Mouse (Mus musculus) c-Kit-positive CD71-positive TER-119-negative erythroid progenitor cells, embryonic 14.5 days (primary cell): ENCODE measurements at regions not wholly inside any gene's neighbourhood (a gene's known extent, or its start where the extent isn't known, plus 50 kb on each side); places are given as distances from the start of the nearest gene placed in this dataset.
A peak's percentile ranks its signal among the peaks of the same experiment; 100 is the strongest.

Experiments
- DNase-seq: peaks from one replicate; pipeline ENCODE4 v3.0.0-alpha.2; 2013; ENCODE audit warnings: low read depth

DNA sequence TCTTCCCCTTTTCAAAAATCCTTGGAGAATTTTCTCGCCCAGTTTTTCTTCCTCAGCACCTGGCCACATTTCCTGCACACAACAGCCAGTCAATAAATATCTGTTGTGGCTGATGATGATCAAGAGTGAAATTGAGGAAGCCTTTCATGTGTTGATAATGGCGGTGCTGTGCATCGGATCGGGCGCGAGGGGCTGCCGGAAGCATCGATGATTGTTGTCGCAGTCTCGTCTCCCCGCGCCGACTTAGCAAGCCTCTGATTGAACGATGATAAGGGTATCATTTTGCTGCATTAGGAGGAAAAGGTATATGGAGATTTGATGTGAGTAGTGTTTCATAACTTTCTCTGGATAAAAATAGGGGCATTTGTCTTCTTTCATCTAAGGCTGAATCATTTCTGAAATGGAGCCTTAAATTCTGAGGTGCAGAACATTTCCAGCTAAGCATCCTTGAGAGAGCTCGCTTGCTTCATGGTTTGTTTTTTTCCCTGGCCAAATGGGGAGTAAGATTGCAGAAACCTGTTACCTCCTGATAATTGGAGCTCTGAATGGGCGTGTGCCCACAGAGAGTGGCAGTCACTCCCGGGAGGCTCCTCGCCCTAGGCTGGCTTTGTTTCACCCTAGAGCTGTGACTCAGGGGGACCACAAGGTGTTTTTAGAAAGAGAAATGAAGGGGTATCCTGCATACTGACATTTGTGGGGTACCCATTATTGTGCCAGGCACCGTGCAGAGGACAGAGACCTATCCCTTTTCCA is 94.8 kb upstream of the Podxl start:
- peak; percentile 83 for DNase-seq

DNA sequence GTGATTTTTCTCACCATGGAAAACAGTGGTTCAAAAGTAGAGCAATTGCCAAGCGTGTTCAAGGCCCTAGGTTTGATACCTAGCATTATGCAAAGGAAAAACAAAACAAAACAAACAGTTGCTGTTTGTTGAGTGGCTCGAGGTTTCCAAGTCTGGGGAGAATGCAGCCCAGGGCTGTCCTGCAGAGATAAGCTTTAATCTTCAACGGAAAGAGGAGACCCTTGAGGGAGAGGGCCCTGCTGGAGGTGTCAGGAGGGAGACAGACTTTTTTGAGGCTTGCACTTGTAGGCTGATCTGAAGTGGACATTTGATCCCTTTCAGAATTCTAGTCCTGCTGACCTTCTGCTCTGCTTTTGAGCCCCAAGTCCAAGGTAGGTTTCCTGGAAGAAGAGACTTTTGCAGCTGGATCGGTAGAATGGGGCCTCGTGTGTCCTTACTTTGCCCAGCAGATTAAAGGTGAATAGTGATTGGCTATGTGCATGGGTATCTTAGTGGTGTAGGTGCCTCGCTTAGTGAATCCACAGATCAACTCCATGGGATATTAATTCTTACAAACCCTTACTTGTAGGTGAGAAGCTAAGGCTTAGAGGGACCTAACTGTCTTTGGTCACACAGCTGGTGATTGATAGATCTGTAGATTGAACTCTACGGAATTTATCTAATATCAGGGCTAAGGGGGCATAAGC is 87.2 kb upstream of the Podxl start:
- DNase-seq, result peak; percentile 58

DNA sequence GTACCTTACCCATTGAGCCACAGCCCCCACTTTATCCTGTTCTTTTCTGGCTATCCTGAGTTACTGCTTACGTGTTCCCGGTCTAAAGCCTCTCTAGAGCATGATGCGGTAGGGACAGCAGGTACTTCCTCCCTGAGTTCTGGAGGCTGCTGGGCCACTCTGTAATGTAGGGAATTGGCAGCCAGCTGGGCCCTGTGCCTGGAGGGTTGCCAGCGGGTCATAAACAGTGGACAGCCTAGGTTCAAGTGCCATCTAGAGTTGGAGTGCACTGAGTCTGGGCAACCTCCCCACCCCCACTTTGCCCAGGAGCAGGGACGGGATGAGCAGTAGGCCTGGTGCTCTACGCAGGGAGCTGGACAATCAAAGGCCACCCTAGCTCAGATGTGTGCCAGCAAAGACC is 81.5 kb upstream of the Podxl start:
- DNase-seq, result no peak

DNA sequence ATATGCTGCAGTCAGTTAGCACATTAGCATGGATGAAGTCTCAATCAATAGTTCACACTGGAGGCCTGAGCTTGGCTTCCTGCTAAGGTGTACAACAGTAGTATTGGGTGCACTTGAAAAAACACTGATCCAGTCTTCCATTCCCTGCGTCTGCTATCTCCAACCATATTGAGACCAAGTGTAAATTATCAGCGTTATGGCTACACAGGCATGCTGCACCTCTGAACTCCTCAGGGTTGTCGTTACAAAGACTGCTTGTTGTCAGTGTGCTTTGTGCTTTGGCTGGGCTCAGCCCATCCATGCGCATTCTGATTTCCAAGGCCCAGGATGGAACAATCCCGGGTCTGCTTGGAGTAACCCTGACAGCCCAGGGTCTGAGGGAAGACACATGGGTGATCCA is 80.7 kb upstream of the Podxl start:
- DNase-seq, result no peak

DNA sequence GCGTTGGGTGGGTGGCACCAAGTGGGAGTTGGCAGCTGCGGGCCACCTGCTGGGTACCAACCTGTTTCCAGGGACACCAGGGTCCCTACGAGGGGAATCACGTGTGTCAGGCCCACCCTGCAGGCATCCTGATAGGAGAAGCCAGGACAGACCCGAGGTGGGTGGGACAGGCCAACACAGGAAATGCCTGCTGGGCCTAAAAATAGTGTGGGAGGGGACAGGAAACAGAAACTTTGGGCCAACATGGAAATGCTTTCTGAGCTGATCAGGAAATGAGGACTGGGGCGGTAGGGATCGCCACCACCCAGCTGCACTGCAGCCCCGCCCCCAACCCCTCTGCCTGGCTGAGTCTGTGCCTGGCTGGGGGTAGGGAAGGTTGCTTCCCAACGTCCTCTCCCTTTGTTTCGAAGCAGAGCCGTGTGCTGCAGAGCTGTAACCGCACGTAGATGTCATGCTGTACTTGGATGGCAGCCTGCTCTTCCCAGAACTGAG is 78.7 kb upstream of the Podxl start:
- no peak for DNase-seq

DNA sequence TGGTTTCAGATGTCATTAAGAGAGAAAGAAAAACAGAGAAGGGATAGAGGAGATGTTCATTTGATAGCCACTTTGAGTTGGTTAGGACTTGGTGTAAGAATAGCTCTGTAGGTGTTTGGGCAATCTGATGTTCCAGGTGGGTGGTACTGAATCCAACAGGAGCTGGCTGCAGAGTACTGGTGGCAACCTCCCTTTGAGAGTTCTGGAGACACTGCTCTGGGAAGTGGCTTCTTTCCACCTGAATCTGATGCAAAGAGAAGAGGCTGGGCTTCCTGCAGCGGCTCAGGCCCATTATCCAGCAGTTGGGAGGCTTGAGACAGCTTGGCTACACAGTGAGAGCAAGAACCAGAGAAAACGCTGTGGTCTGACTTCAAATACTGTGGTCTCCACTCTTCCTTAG is 77.0 kb upstream of the Podxl start:
- DNase-seq, result no peak

DNA sequence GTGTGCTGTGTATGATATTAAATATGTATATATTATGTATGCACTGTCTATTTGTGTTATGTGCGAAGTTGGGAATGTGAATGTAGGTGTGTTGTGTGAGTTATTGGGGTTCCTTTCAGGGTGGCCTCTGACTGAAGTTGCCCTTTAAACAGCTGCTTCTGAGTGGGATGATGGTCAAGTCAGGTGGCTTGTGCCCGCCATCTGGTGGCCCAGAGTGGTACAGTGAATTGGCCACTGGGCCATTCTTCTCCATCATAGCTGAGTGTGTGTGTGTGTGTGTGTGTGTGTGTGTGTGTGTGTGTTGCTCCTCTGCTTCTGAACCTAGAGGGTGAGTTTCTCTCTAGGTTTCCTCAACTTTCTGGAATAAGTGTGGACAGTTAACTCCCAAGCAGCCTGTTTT is 75.7 kb upstream of the Podxl start:
- no peak for DNase-seq

DNA sequence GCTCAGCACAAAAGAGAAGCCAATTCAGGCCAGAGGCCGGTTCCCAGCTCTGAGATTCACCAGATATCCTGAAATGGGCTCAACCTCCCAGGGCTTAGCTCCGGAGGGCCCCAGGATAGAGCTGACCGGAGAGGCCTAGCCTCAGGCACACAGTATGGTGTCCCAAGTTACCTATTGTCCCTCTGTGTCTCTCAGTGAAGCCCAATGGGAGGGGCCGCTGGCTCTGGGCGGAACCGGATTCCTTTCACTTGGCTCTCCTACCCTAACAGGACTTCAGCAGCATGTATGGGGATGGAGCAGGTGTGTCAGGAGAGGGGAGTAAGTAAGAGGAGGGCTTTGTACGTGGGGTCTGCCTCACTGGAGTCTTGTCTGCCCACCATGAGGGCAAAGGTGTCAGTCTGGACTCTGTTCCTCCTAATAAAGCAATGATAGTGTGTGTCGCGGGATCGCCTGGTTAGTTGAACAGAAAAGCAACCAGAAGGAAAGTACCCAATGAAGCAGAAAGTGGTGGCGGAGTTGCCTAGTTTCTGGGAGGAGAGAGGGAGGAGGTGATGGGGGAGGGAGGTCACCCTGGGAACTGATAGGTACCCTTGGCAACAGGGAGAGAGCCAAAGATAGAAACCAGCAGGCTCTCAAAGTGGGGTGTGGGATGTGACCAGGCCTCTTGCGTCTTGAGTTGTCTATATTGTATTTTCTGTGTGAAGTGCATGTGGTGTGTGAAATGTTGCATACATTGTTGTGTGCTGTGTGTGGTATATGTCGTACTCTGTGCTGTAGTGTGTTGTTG is 74.8 kb upstream of the Podxl start:
- DNase-seq, result no peak

DNA sequence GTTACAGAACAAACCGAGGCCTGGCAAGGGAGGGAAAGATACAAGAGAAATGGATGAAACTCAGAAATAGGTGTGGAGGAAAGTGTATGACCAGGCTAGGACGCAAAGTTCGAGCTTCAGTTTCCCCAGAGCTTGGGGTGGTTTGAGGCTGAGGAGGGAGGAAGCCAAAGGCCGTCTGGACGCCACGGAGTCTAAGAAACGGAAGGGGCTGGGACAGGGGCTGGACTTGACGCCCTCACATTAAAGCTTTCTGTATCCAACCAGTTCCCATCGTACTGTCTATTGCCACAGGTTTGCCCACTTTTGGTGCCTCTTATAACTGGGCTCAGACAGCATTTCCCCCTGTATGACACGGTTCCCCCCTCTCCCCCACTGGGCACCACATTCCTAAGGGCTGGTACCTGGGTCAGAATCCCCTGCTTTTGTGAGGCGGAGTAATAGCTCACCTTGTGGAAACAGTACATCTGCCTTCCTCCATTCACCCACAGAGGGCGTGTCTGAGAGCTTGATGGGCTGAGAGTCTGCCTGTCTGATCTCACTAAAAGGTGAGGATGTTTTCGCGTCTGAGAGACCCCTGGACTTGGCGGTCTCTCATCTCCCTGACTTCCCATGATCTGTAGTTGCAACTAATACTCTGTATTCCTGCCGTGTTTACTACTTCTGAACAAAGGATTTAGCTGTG is 73.7 kb upstream of the Podxl start:
- DNase-seq, result no peak

DNA sequence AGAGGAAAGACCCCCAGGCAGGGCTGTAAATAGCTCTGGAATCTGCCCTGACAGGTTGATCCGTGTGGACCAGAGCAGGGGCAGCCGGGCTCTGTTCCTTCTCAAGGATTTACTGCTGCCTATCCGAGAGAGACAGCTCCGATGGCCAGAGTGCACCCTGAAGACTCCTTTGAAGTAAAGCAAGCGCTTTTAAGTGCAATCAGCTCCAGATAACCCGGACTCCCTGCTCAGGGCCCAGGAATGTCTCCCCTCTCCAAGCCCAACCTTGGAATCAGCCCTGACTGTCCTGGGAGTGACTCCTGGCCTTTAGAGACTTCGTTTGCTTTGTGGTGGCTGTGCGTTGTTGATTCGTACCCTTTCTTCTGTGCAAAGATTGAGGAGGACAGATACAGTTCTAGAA is 73.2 kb upstream of the Podxl start:
- DNase-seq, result no peak

DNA sequence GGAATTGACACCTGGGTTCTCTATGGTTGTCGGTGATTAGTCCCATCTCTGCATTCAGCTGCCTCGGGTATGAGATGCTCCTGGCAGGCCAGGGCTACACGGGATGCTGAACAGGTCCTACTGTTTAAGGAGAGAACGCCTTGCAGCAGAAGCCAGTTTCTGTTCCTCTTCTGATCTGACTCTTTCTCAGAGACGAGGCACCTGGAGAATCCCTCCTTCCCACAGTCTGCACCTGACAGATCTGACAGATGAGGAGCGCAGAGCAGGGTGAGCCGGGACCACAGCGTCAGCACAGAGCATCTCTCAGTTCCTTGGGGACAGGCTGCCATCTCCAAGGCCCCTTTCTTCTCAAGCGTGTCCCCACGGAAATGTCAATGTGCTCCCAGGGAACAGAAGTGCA is 68.7 kb upstream of the Podxl start:
- DNase-seq, result no peak

DNA sequence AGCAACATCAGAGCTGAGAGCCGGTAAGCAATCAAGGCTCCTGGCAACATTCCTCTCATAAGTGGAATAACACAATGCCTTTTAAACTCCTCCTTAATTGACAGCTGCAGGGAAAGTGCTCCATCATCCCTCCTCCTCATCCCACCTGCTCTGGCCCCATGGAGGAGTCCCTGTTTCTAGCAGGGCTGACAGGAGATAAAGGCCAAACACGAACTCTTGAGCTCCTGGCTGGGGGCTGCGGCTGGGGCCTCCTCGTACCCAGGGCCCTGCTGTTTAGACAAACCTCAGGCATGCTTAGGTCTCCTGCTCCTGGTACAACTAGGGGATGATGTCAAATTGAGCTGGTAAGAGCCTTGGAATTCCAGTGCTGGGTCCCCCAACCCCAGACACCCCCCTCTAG is 66.2 kb upstream of the Podxl start:
- no peak for DNase-seq

DNA sequence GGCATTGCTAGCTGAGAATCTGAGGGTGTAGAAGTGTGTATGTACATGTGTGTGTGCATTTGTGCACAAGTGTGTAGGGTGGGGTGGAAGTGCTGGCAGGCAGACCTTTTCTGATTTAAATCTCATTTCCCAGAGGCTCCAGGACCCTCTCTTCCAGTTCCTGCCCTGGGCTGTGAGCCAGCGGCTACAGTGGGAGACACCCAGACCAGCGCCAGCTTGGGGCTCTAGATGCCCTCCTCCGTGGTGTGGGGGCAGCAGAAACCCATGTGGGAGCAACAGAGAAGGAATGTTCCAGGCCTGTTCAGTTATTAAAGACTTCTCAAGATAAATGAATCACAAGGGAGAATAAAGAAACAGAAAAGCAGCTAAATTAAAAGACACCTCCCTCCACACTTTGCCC is 64.1 kb upstream of the Podxl start:
- DNase-seq, result no peak

DNA sequence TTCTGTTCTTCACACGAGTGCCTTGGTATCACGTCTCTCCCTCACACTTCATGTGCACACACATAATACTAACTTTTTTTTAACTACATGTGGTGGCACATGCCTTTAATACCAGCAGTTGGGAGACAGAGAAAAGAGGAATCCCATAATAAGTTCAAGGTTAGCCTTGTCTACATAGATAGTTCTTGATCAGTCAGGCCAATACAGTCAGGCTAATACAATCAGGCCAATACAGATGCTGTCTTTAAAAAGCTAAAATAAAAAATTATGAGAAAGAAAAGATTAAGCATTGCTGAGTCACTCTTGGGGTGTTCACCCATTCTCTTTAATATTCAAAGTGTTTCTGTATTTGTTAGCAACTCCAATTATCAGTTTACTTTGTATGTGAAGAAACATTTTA is 61.3 kb upstream of the Podxl start:
- DNase-seq, result no peak

DNA sequence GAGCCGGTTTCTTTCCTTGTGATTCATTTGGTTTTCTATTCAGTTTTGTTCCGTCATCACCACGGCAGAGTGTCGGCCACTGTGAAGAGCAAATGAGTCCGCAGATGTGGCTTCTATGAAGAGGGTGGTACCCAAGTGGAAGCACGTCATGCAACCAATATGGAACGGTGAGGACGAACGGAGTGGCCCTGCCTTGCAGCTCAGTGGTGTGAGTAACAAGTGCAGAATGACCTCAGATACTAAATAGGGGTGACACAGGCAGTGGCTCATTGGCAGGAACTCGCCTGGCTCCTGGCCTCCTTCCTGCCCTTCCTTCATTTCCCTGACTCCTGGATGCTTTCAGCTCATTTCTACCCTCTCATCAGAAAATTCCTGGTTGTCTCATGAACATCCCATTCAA is 60.6 kb upstream of the Podxl start:
- DNase-seq, result no peak

DNA sequence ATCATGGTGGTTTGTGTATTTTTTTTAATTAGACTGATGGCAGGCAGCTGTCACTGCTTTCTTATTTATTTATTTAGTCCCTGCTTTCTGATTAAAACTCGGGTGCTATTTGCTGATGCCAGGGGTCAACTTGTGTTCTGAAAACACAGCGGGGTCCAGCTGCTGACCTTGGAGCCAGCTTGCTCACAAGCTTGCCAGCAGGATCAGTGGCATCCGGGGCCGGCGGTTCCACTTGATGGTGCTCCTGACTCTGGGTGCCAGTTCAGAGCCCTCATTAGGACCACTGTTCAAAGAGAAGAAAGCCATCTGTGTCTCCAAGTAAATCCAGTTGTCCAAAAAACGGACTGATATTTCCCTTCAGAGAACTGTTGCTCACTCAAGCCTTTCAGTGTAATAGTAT is 57.2 kb upstream of the Podxl start:
- no peak for DNase-seq

DNA sequence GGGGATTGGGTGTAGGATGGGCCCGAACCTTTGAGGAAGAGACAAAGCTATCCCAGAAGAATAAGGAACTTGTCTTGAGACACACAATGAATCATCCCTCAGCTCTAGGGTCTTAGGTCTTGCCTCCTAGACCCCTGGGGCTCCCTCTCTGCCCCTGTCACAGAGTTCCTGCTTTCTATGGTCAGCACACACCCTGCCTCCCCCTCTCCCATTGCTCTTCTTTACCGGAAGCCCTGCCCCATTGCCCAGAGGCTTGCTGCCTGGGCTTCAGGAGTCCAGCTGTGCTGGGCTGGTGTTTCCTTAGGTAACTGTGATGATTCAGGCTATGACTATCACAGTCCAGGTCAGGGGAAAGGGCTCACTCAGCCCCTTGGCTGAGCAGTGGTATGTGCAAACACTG is 55.1 kb upstream of the Podxl start:
- DNase-seq, result no peak

DNA sequence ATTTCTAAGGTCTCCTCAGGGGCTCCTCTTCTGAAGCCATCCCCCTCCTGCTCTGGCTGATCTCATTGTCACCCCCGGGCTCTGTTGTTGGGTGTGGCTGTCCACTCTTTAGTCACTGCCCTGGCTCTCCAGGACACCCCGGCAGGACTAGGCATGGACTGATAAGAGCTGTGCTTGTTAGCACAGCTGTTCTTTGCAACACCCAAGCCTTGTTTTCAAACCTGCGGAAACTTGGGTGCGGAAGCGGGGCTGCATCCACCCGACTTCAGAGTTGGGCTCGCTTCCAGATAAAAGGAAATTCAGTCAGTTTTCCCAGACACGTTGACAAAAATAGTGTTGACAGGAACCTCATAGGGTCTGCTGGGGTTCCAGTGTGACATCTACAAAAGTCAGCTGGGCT is 53.6 kb upstream of the Podxl start:
- no peak for DNase-seq

DNA sequence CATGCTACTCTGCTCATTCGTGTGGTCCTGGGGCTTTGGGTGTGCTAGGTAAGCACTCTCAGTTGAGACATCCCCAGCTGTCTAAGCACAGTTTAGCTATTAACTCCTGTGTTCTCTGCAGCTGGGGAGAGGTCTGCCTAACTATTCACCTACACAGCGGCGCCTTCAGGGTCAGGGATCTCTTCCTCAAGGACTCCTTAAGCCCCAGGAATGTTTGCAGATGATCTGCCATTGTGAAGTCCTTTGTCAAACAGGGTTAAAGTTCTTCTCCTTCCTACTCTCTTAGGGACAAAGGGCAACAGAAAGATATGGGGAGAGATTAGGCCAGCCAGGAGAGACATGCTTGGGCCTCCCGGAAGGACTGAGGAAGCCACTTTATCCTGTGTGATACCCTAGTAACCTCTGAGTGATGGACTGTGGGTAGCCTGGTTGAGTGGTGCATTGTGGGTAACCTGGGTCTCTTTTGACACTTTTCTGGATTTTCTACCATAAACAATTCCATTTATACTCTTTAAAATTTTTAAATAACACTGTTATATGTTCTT is 51.7 kb upstream of the Podxl start:
- DNase-seq, result no peak

DNA sequence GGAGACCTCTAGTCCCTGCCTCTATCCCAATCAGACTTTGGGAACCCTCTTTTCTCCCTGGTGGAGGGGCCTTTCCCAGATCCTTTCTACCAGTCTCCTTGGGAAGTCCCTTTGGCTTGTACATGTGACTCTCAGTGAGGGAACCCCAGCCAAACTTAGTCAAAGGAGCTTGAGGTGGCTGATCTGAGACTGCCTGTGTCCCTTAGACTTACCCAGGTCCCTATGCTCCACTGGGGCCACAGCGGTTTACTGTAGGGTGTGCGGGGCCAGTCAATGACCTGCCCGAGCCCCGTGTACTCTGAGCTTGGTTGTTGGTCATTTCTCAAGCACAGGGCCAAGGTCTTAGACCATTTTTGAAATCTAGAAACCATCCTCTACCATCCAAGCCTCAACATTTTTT is 50.8 kb upstream of the Podxl start:
- no peak for DNase-seq

DNA sequence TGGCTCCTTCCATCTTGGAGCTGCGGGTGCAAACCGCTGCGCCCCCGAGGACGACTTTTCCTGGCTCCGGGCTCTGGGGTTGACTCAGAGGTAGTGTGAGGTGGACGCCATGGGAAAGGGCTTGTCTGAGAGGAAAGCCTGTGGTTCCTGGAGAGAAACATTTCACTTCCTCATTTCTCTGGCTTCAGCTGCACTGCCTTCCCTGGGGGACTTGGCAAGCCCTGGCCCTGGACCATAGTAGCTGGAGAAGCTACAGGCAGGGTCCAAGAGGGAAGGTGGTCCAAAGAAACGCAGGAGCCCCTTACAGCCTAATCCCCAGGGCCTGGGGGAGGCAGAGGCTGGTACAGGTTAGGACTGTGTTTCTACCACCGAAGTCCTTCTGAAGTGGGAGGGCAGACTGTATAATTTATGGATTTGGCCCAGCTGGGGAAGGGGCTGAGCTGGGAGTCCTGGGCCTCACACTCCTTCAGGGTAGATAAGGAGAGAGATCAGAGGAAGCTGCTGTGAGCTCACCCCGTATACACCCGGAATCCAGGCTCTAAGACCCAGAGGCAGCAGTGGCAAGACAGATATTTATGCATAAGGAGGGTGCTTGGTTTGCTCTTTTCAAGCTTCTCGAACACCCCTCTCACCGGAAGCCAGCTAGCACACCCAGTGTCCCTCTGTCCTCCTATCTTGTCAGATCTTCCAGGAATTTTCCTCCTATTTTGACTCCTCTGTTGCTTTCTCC is 50.0 kb upstream of the Podxl start:
- no peak for DNase-seq
